Mouse (Mus musculus) liver, postnatal 0 days (tissue): Measurements from ENCODE around the gene Caap1.

Experiments
- CTCF ChIP-seq: sonication (generic); IDR thresholded peaks from 2 replicates; pipeline ENCODE4 v1.5.1; 2016; ENCODE audit warnings: antibody characterized with exemption, low read depth
- EP300 ChIP-seq: IDR thresholded peaks from 2 replicates; pipeline ENCODE4 v1.6.1; 2016; ENCODE audit warnings: antibody characterized with exemption, low read depth, mild to moderate bottlenecking

GRCm38 (mm10) chr4:94557145-94557544 lies 549 bp upstream of the Caap1 start:
- no peak for TF ChIP-seq CTCF
- TF ChIP-seq EP300: no peak
